Mouse (Mus musculus): ENCODE data around the gene Prrx1.

Gene Prrx1

GRCm38 (mm10) chr1:163273132-163273531, 40.4 kb downstream of the Prrx1 start:
- no peak for DNase-seq (ENCODE audit: low read depth, low spot score)

- DNase-seq (ENCODE audit: low read depth, low spot score): no peak
These were observed 46.5 kb downstream of the Prrx1 start for GRCm38 (mm10) chr1:163266853-163267538.

GRCm38 (mm10) chr1:163257298-163257697, 56.2 kb downstream of the Prrx1 start:
- DNase-seq (ENCODE audit: low read depth, low spot score): no peak

GRCm38 (mm10) chr1:163255884-163256283, 57.6 kb downstream of the Prrx1 start:
- no peak for DNase-seq (ENCODE audit: low read depth, low spot score)

- no peak for DNase-seq (ENCODE audit: low read depth, low spot score)
These were observed 60.7 kb downstream of the Prrx1 start for GRCm38 (mm10) chr1:163252796-163253195.

GRCm38 (mm10) chr1:163252331-163252730, 61.2 kb downstream of the Prrx1 start:
- no peak for DNase-seq (ENCODE audit: low read depth, low spot score)

- no peak for DNase-seq (ENCODE audit: low read depth, low spot score)
These were observed 61.7 kb downstream of the Prrx1 start for GRCm38 (mm10) chr1:163251766-163252165.

GRCm38 (mm10) chr1:163238950-163239349, 74.6 kb downstream of the Prrx1 start:
- DNase-seq (ENCODE audit: low read depth, low spot score): no peak

GRCm38 (mm10) chr1:163231230-163231629, 82.3 kb downstream of the Prrx1 start:
- DNase-seq (ENCODE audit: low read depth, low spot score): no peak

GRCm38 (mm10) chr1:163226271-163226670, 87.2 kb downstream of the Prrx1 start:
- DNase-seq (ENCODE audit: low read depth, low spot score): no peak

- no peak for DNase-seq (ENCODE audit: low read depth, low spot score)
These were observed 91.7 kb downstream of the Prrx1 start for GRCm38 (mm10) chr1:163221767-163222166.

- DNase-seq (ENCODE audit: low read depth, low spot score): no peak
These were observed 104.3 kb downstream of the Prrx1 start for GRCm38 (mm10) chr1:163208919-163209867.

GRCm38 (mm10) chr1:163198767-163199166, 114.7 kb downstream of the Prrx1 start:
- no peak for DNase-seq (ENCODE audit: low read depth, low spot score)

GRCm38 (mm10) chr1:163198059-163198458, 115.5 kb downstream of the Prrx1 start:
- no peak for DNase-seq (ENCODE audit: low read depth, low spot score)
